Mouse (Mus musculus): Measurements from ENCODE around the gene Med24.
"Not testable (repeated sequence)": the region's sequence is repeated elsewhere in the genome, so short reads cannot be mapped to it uniquely, and the experiment has no call there.

Med24 gene

GRCm38 (mm10) chr11:98688009-98688408 is 41.2 kb downstream of the Med24 start:
- no peak for DNase-seq

GRCm38 (mm10) chr11:98686976-98687375 is 42.3 kb downstream of the Med24 start:
- peak; percentile 50 to 69 for DNase-seq

GRCm38 (mm10) chr11:98685642-98686041 is 43.6 kb downstream of the Med24 start:
- DNase-seq = no peak

- DNase-seq = no peak
Observed at GRCm38 (mm10) chr11:98682811-98683210, 46.4 kb downstream of the Med24 start.

GRCm38 (mm10) chr11:98681786-98682745 is 47.2 kb downstream of the Med24 start, which contains the start of gene Psmd3:
Gene Psmd3, plus strand, starts transcription at chr11:98682554.
- DNase-seq = peak; percentile 97

- DNase-seq = no peak
Observed at GRCm38 (mm10) chr11:98681186-98681585, 48.0 kb downstream of the Med24 start.

- DNase-seq = not testable (repeated sequence)
Observed at GRCm38 (mm10) chr11:98680595-98680994, 48.6 kb downstream of the Med24 start.

- DNase-seq = no peak
Observed at GRCm38 (mm10) chr11:98680023-98680422, 49.2 kb downstream of the Med24 start.

GRCm38 (mm10) chr11:98675829-98676363 is 53.3 kb downstream of the Med24 start:
- no peak for DNase-seq

GRCm38 (mm10) chr11:98673136-98673535 is 56.1 kb downstream of the Med24 start:
- peak; percentile 74 to 82 for DNase-seq

GRCm38 (mm10) chr11:98672482-98672881 is 56.8 kb downstream of the Med24 start:
- no peak for DNase-seq

GRCm38 (mm10) chr11:98671857-98672256 is 57.4 kb downstream of the Med24 start:
- DNase-seq = no peak

- no peak for DNase-seq
Observed at GRCm38 (mm10) chr11:98671284-98671815, 57.9 kb downstream of the Med24 start.

- DNase-seq = no peak
Observed at GRCm38 (mm10) chr11:98668984-98669383, 60.3 kb downstream of the Med24 start.

GRCm38 (mm10) chr11:98664091-98664490 is 65.1 kb downstream of the Med24 start, which contains the start of gene Gsdma:
Gene Gsdma, plus strand, starts transcription at chr11:98664351.
- DNase-seq = no peak

- peak; percentile 45 to 60 for DNase-seq
Observed at GRCm38 (mm10) chr11:98660517-98660916, 68.7 kb downstream of the Med24 start.

GRCm38 (mm10) chr11:98655076-98655475 is 74.2 kb downstream of the Med24 start:
- DNase-seq = peak; percentile 71 to 76
